Mouse (Mus musculus) thymus, adult 2 months (tissue): ENCODE measurements around the gene Prdm13.

Experiments
- CTCF ChIP-seq: fragments of 200-500 bp; IDR thresholded peaks from 2 replicates; pipeline ENCODE4 v1.5.1; 2012; ENCODE audit warnings: mild to moderate bottlenecking, control low read depth, low read length, moderate library complexity, borderline replicate concordance; ENCODE audit not compliant: control insufficient read depth, poor library complexity, insufficient read depth; ENCODE audit errors: extremely low read depth
- POLR2A ChIP-seq: fragments of 200-500 bp; IDR thresholded peaks from 2 replicates; pipeline ENCODE4 v1.6.1; 2012; ENCODE audit warnings: mild to moderate bottlenecking, low read length, control low read depth, moderate library complexity; ENCODE audit not compliant: control insufficient read depth, poor library complexity, insufficient read depth; ENCODE audit errors: extremely low read depth

DNA sequence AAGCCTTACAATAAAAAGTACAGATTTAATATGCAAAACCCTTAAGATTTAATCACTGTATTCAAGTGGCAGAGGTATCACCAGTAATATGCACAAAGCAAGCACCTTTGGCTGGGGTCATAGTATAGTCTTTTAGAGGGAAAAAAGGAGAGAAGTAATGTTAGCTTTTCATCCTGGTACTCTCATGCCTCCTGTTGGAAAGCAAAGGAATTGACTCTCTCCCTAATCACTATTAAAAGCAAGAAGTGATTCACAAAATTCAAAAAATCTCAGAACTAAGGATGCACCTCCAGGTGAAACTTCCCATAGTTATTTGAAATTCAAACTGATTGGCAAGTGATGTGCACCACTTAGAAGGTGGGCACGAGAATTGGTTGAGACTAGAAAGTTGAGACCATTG, 19.3 kb upstream of the Prdm13 start:
- no peak for TF ChIP-seq CTCF
- no peak for TF ChIP-seq POLR2A
